Mouse (Mus musculus): Measurements from ENCODE around the gene Gjc3. TPM values are rescaled to one million over a fixed set of nuclear protein-coding genes. Genes with fewer than 3 reads are reported as not detected.

Gjc3 gene
- total and polyA plus RNA-seq, 2 experiments from 2014 or later, result 1.5 to 3.8 TPM

- Histone ChIP-seq H3K36me3 (ENCODE audit: insufficient read depth, low read length) (no peaks in the 10 kb centered on the region), H3K27ac (ENCODE audit: low read depth, low read length) (no peak overlapping the region), H3K9ac (replicated peaks; ENCODE audit: low read length, poor library complexity, severe bottlenecking) (no peak overlapping the region), H3K4me2 (ENCODE audit: low read depth, low read length, poor library complexity, severe bottlenecking) (no peak overlapping the region), H3K4me1 (ENCODE audit: insufficient read depth, low read length) (no peaks in the 10 kb centered on the region), H3K9me3 (ENCODE audit: low read length) (no peaks in the 10 kb centered on the region), H3K27me3 (ENCODE audit: insufficient read depth, low read length) (no peaks in the 10 kb centered on the region), H3K4me3 (ENCODE audit: low read depth, low read length) (no peak overlapping the region)
- TF ChIP-seq CTCF (IDR thresholded peaks at IDR 0.05), result peak; percentile 47
- DNase-seq (ENCODE audit: low spot score), result peak; percentile 0
- ATAC-seq (ENCODE audit: low FRiP score), result no peak
Observed at GRCm38 (mm10) chr5:137914508-137914907, 48.4 kb downstream of the Gjc3 start.

GRCm38 (mm10) chr5:137909564-137910262 is 53.2 kb downstream of the Gjc3 start:
- H3K36me3 ChIP-seq (ENCODE audit: insufficient read depth, low read length), result no peaks in the 10 kb centered on the region
- no peak for ATAC-seq (ENCODE audit: low FRiP score)
- no peaks in the 10 kb centered on the region for H3K9me3 ChIP-seq (ENCODE audit: low read length)
- DNase-seq (ENCODE audit: low spot score), result no peak
- no peak overlapping the region for H3K9ac ChIP-seq (replicated peaks; ENCODE audit: low read length, poor library complexity, severe bottlenecking)
- no peak for TF ChIP-seq CTCF (IDR thresholded peaks at IDR 0.05)
- H3K4me2 ChIP-seq (ENCODE audit: low read depth, low read length, poor library complexity, severe bottlenecking), result no peak overlapping the region
- no peaks in the 10 kb centered on the region for H3K4me1 ChIP-seq (ENCODE audit: insufficient read depth, low read length)
- no peak overlapping the region for H3K4me3 ChIP-seq (ENCODE audit: low read depth, low read length)
- 88% methylated on average over 3 of the region's 3 CpGs for WGBS
- no peak overlapping the region for H3K27ac ChIP-seq (ENCODE audit: low read depth, low read length)
- H3K27me3 ChIP-seq (ENCODE audit: insufficient read depth, low read length), result no peaks in the 10 kb centered on the region

Other genes with a start within 250 kb of the Gjc3 start
- gene Nyap1, start 221.5 kb downstream of the Gjc3 start, total RNA-seq (2014; rRNA removed), result 230 and 261 TPM in 2 replicates
- gene Nyap1, start 221.5 kb downstream of the Gjc3 start, polyA plus RNA-seq (2015; fragmentation: Nextera tagmentation; extraction: Ambion mirVana), result 47.0 and 50.1 TPM in 2 replicates
- 188 and 320 TPM in 2 replicates for gene Tsc22d4, start 217.4 kb downstream of the Gjc3 start, total RNA-seq (2014; rRNA removed)
- gene Tsc22d4, start 217.4 kb downstream of the Gjc3 start, polyA plus RNA-seq (2015; fragmentation: Nextera tagmentation; extraction: Ambion mirVana), result 157 and 179 TPM in 2 replicates
- 32.5 and 42.1 TPM in 2 replicates for gene Ppp1r35, start 184.2 kb downstream of the Gjc3 start, total RNA-seq (2014; rRNA removed)
- gene Ppp1r35, start 184.2 kb downstream of the Gjc3 start, polyA plus RNA-seq (2015; fragmentation: Nextera tagmentation; extraction: Ambion mirVana), result 38.8 and 47.8 TPM in 2 replicates
- gene Mepce, start 175.4 kb downstream of the Gjc3 start, total RNA-seq (2014; rRNA removed), result 40.8 and 46.0 TPM in 2 replicates
- 16.1 and 17.6 TPM in 2 replicates for gene Mepce, start 175.4 kb downstream of the Gjc3 start, polyA plus RNA-seq (2015; fragmentation: Nextera tagmentation; extraction: Ambion mirVana)
- gene Zcwpw1, start 175.3 kb downstream of the Gjc3 start, total RNA-seq (2014; rRNA removed), result 5.8 and 7.7 TPM in 2 replicates
- 9.0 and 9.4 TPM in 2 replicates for gene Zcwpw1, start 175.3 kb downstream of the Gjc3 start, polyA plus RNA-seq (2015; fragmentation: Nextera tagmentation; extraction: Ambion mirVana)
- gene Pilra, start 126.8 kb downstream of the Gjc3 start, total RNA-seq (2014; rRNA removed), result not detected in 2 replicates
- 0.09 and 0.29 TPM in 2 replicates for gene Pilra, start 126.8 kb downstream of the Gjc3 start, polyA plus RNA-seq (2015; fragmentation: Nextera tagmentation; extraction: Ambion mirVana)
- not detected in 2 replicates for gene Pilrb1, start 105.0 kb downstream of the Gjc3 start, total RNA-seq (2014; rRNA removed)
- gene Pilrb1, start 105.0 kb downstream of the Gjc3 start, polyA plus RNA-seq (2015; fragmentation: Nextera tagmentation; extraction: Ambion mirVana), result not detected in 2 replicates
- not detected in 2 replicates for gene Pilrb2, start 91.3 kb downstream of the Gjc3 start, total RNA-seq (2014; rRNA removed)
- gene Pilrb2, start 91.3 kb downstream of the Gjc3 start, polyA plus RNA-seq (2015; fragmentation: Nextera tagmentation; extraction: Ambion mirVana), result 0.16 TPM in 1 of 2 replicates, not detected in the other
- not detected in 2 replicates for gene Cyp3a13, start 41.5 kb downstream of the Gjc3 start, total RNA-seq (2014; rRNA removed)
- gene Cyp3a13, start 41.5 kb downstream of the Gjc3 start, polyA plus RNA-seq (2015; fragmentation: Nextera tagmentation; extraction: Ambion mirVana), result not detected in 2 replicates
- not detected in 2 replicates for gene Azgp1, start 18.4 kb upstream of the Gjc3 start, total RNA-seq (2014; rRNA removed)
- not detected in 2 replicates for gene Azgp1, start 18.4 kb upstream of the Gjc3 start, polyA plus RNA-seq (2015; fragmentation: Nextera tagmentation; extraction: Ambion mirVana)
- not detected in 2 replicates for gene Smok3a, start 58.2 kb upstream of the Gjc3 start, total RNA-seq (2014; rRNA removed)
- gene Smok3a, start 58.2 kb upstream of the Gjc3 start, polyA plus RNA-seq (2015; fragmentation: Nextera tagmentation; extraction: Ambion mirVana), result not detected in 2 replicates
- not detected in 2 replicates for gene Smok3b, start 58.3 kb upstream of the Gjc3 start, total RNA-seq (2014; rRNA removed)
- not detected in 2 replicates for gene Smok3b, start 58.3 kb upstream of the Gjc3 start, polyA plus RNA-seq (2015; fragmentation: Nextera tagmentation; extraction: Ambion mirVana)
- gene Smok3c, start 90.1 kb upstream of the Gjc3 start, total RNA-seq (2014; rRNA removed), result not detected in 2 replicates
- gene Smok3c, start 90.1 kb upstream of the Gjc3 start, polyA plus RNA-seq (2015; fragmentation: Nextera tagmentation; extraction: Ambion mirVana), result not detected in 2 replicates
- 40.4 and 45.3 TPM in 2 replicates for gene Zkscan1, start 122.0 kb upstream of the Gjc3 start, total RNA-seq (2014; rRNA removed)
- gene Zkscan1, start 122.0 kb upstream of the Gjc3 start, polyA plus RNA-seq (2015; fragmentation: Nextera tagmentation; extraction: Ambion mirVana), result 11.4 and 11.6 TPM in 2 replicates
- gene Zscan21, start 153.8 kb upstream of the Gjc3 start, total RNA-seq (2014; rRNA removed), result 20.7 and 22.1 TPM in 2 replicates
- 54.3 and 57.1 TPM in 2 replicates for gene Zscan21, start 153.8 kb upstream of the Gjc3 start, polyA plus RNA-seq (2015; fragmentation: Nextera tagmentation; extraction: Ambion mirVana)
- gene Zfp113, start 192.6 kb upstream of the Gjc3 start, total RNA-seq (2014; rRNA removed), result 6.4 and 7.2 TPM in 2 replicates
- 7.0 and 7.3 TPM in 2 replicates for gene Zfp113, start 192.6 kb upstream of the Gjc3 start, polyA plus RNA-seq (2015; fragmentation: Nextera tagmentation; extraction: Ambion mirVana)
- 50.9 and 54.3 TPM in 2 replicates for gene Cops6, start 198.0 kb upstream of the Gjc3 start, total RNA-seq (2014; rRNA removed)
- 283 and 299 TPM in 2 replicates for gene Cops6, start 198.0 kb upstream of the Gjc3 start, polyA plus RNA-seq (2015; fragmentation: Nextera tagmentation; extraction: Ambion mirVana)
- gene Ap4m1, start 208.9 kb upstream of the Gjc3 start, total RNA-seq (2014; rRNA removed), result 60.8 and 62.6 TPM in 2 replicates
- gene Ap4m1, start 208.9 kb upstream of the Gjc3 start, polyA plus RNA-seq (2015; fragmentation: Nextera tagmentation; extraction: Ambion mirVana), result 17.2 and 17.5 TPM in 2 replicates
- 27.8 and 31.0 TPM in 2 replicates for gene Mcm7, start 209.3 kb upstream of the Gjc3 start, total RNA-seq (2014; rRNA removed)
- gene Mcm7, start 209.3 kb upstream of the Gjc3 start, polyA plus RNA-seq (2015; fragmentation: Nextera tagmentation; extraction: Ambion mirVana), result 37.9 and 39.6 TPM in 2 replicates
- 61.1 and 90.3 TPM in 2 replicates for gene Taf6, start 224.4 kb upstream of the Gjc3 start, total RNA-seq (2014; rRNA removed)
- 49.0 and 49.8 TPM in 2 replicates for gene Taf6, start 224.4 kb upstream of the Gjc3 start, polyA plus RNA-seq (2015; fragmentation: Nextera tagmentation; extraction: Ambion mirVana)
- gene Cnpy4, start 224.4 kb upstream of the Gjc3 start, total RNA-seq (2014; rRNA removed), result 11.7 and 14.0 TPM in 2 replicates
- gene Cnpy4, start 224.4 kb upstream of the Gjc3 start, polyA plus RNA-seq (2015; fragmentation: Nextera tagmentation; extraction: Ambion mirVana), result 21.7 and 21.8 TPM in 2 replicates
- 15.6 and 16.2 TPM in 2 replicates for gene Mblac1, start 231.2 kb upstream of the Gjc3 start, total RNA-seq (2014; rRNA removed)
- 11.2 and 11.9 TPM in 2 replicates for gene Mblac1, start 231.2 kb upstream of the Gjc3 start, polyA plus RNA-seq (2015; fragmentation: Nextera tagmentation; extraction: Ambion mirVana)